Mouse (Mus musculus) embryonic fibroblast, embryonic 13.5 days (primary cell): ENCODE measurements at regions not wholly inside any gene's neighbourhood (a gene's known extent, or its start where the extent isn't known, plus 50 kb on each side); places are given as distances from the start of the nearest gene placed in this dataset.

Experiments used
- CTCF ChIP-seq: IDR thresholded peaks from 2 replicates; pipeline ENCODE4 v1.5.1; 2011; ENCODE audit warnings: mild to moderate bottlenecking, control low read depth, low read length, moderate library complexity, borderline replicate concordance; ENCODE audit not compliant: insufficient read depth
- POLR2A ChIP-seq: IDR thresholded peaks from 2 replicates; pipeline ENCODE4 v1.6.1; 2011; ENCODE audit warnings: low read depth, mild to moderate bottlenecking, control low read depth, low read length, moderate library complexity

- TF ChIP-seq CTCF (no peak), POLR2A (no peak)
Observed at GRCm38 (mm10) chr5:133389896-133390295, 709.6 kb upstream of the Castor2 start.
